8 mouse cellular contexts compared by ENCODE assay signal in the genomic region with DNA sequence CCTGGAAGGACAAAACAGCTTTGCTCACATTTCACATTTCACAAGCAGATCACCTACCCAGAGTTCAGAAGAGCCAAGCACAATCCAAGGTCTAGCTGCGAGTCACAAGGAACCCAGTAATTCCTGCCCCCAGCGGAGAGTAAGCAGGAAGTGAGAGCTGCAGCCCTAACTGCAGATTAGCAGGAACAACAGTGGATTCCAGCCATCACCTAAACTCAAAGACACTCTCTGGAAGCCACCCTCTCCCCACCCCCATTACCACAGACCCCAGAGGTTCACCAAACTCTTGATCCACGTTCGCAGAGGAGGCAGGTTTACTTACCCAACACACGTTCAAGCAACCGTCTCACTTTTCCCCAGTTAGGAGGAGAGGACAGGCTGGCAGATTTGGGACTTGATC. TPM values are rescaled to one million over a fixed set of nuclear protein-coding genes. Genes with fewer than 3 reads are reported as not detected.
DNase-seq lines count a peak whose midpoint lies in the region; ATAC-seq lines count a peak whose summit lies in the region.

No protein-coding gene starts in this region.

- peak overlapping the region; percentile 34 to 40 for H3K4me3 ChIP-seq in heart, embryonic 14.5 days (ENCODE audit: control insufficient read depth in 1 of 2, insufficient read depth in 1 of 2, low read depth in 1 of 2, low read length in 2 of 2)
- H3K4me3 ChIP-seq in midbrain, embryonic 10.5 days = peak overlapping the region; percentile 53

- peak overlapping the region; percentile 86 to 99 for H3K27ac ChIP-seq in heart, embryonic 14.5 days (replicated peaks in 1 of 2; ENCODE audit: control insufficient read depth in 1 of 2, insufficient read depth in 1 of 2, low read depth in 2 of 2, low read length in 2 of 2)
- H3K27ac ChIP-seq in midbrain, embryonic 10.5 days (replicated peaks) = peak overlapping the region; percentile 100

- peak overlapping the region; percentile 65 for H3K4me2 ChIP-seq in heart, embryonic 14.5 days (ENCODE audit: low read length)

- peaks cover 1% of the 10 kb centered on the region for H3K36me3 ChIP-seq in heart, embryonic 14.5 days (ENCODE audit: control insufficient read depth, insufficient read depth, low read length)
- no peaks in the 10 kb centered on the region for H3K36me3 ChIP-seq in midbrain, embryonic 10.5 days

- peak overlapping the region; percentile 79 for H3K9ac ChIP-seq in heart, embryonic 14.5 days (ENCODE audit: low read length)

- H3K9me3 ChIP-seq in heart, embryonic 14.5 days (ENCODE audit: control insufficient read depth, low read length) = no peaks in the 10 kb centered on the region
- no peaks in the 10 kb centered on the region for H3K9me3 ChIP-seq in midbrain, embryonic 10.5 days (replicated peaks)

- H3K27me3 ChIP-seq in heart, embryonic 14.5 days (ENCODE audit: control insufficient read depth, insufficient read depth, low read length) = no peaks in the 10 kb centered on the region
- H3K27me3 ChIP-seq in midbrain, embryonic 10.5 days (ENCODE audit: low read depth, poor library complexity, severe bottlenecking) = no peaks in the 10 kb centered on the region

- peaks cover 74 to 92% of the 10 kb centered on the region in 2 experiments for H3K4me1 ChIP-seq in heart, embryonic 14.5 days (ENCODE audit: control insufficient read depth in 2 of 2, insufficient read depth in 2 of 2, low read length in 2 of 2)
- H3K4me1 ChIP-seq in midbrain, embryonic 10.5 days = peaks cover 100% of the 10 kb centered on the region

- ATAC-seq in heart, embryonic 14.5 days (ENCODE audit: insufficient number of reproducible peaks, insufficient read depth, low FRiP score, low read depth) = no peak

- DNase-seq in cerebellum, adult 11-12 months = peak; percentile 53
- DNase-seq in cerebellum, adult 9-11 months = no peak
- DNase-seq in brain, adult 2 months (ENCODE audit: low read depth, low spot score) = peak; percentile 67
- peak; percentile 68 to 72 for DNase-seq in kidney, postnatal 36 days
- DNase-seq in midbrain, embryonic 10.5 days (ENCODE audit: low spot score) = no peak
- DNase-seq in right cerebral cortex, postnatal 4 days = no peak
- no peak for DNase-seq in right cerebral cortex, postnatal 36 days (ENCODE audit: low spot score in 2 of 2)

- 12% methylated on average over 6 of the region's 6 CpGs for WGBS in heart, embryonic 14.5 days
- WGBS in midbrain, embryonic 10.5 days = 28% methylated on average over 6 of the region's 6 CpGs

RNA-seq across cellular contexts. Expression of a gene that starts 15.8 kb away (rescaled TPM):
- 35.9 and 38.0 TPM in 2 replicates for polyA plus RNA-seq in heart, embryonic 14.5 days (2014; fragmentation: Nextera tagmentation; extraction: Ambion mirVana)
- polyA plus RNA-seq in midbrain, embryonic 10.5 days (2016; fragmentation: Nextera tagmentation; extraction: Ambion mirVana) = 61.4 and 63.3 TPM in 2 replicates

Comparison
In these comparisons a context has a peak if more than half of its experiments do, and no peak if none do; other contexts are left out.
1. DNase-seq: peak in cerebellum, adult 11-12 months (single experiment), brain, adult 2 months (single experiment) and kidney, postnatal 36 days (2 of 2); none in cerebellum, adult 9-11 months (single experiment), midbrain, embryonic 10.5 days (single experiment), right cerebral cortex, postnatal 4 days (single experiment) and right cerebral cortex, postnatal 36 days (0 of 2).